Mouse (Mus musculus): ENCODE measurements around the gene Hfe. TPM values are rescaled to one million over a fixed set of nuclear protein-coding genes. Genes with fewer than 3 reads are reported as not detected.
"Not testable (repeated sequence)": the region's sequence is repeated elsewhere in the genome, so short reads cannot be mapped to it uniquely, and the experiment has no call there.

Gene Hfe
- polyA plus RNA-seq, 1 experiment from 2014 or later: 3.4 TPM

- Histone ChIP-seq H3K9me3 (no peaks in the 10 kb centered on the region), H3K4me3 (no peak overlapping the region), H3K27ac (replicated peaks) (no peak overlapping the region), H3K4me2 (replicated peaks) (no peak overlapping the region), H3K36me3 (no peaks in the 10 kb centered on the region), H3K9ac (replicated peaks) (no peak overlapping the region), H3K4me1 (no peaks in the 10 kb centered on the region), H3K27me3 (no peaks in the 10 kb centered on the region)
- 60% methylated on average over 1 of the region's 1 CpGs for WGBS
- no peak for ATAC-seq (replicated peaks)
Measured at GRCm38 (mm10) chr13:23725213-23725612, 14.6 kb upstream of the Hfe start.

GRCm38 (mm10) chr13:23724239-23724638 is 13.6 kb upstream of the Hfe start:
- no peak for ATAC-seq (replicated peaks)
- 90% methylated on average over 4 of the region's 4 CpGs for WGBS

GRCm38 (mm10) chr13:23717593-23718245 is 7.1 kb upstream of the Hfe start:
- not testable (repeated sequence) for H3K27me3 ChIP-seq; H3K27ac ChIP-seq (replicated peaks); H3K9me3 ChIP-seq; H3K4me3 ChIP-seq; H3K36me3 ChIP-seq; H3K4me1 ChIP-seq; H3K9ac ChIP-seq (replicated peaks); H3K4me2 ChIP-seq (replicated peaks); ATAC-seq (replicated peaks)
- 10% methylated on average over 2 of the region's 2 CpGs for WGBS

More at GRCm38 (mm10) chr13:23724239-23724638, 13.6 kb upstream of the Hfe start:
- H3K36me3 ChIP-seq: no peaks in the 10 kb centered on the region
- no peak overlapping the region for H3K27ac ChIP-seq (replicated peaks)
- no peaks in the 10 kb centered on the region for H3K27me3 ChIP-seq
- no peak overlapping the region for H3K4me2 ChIP-seq (replicated peaks)
- no peak overlapping the region for H3K4me3 ChIP-seq
- H3K9ac ChIP-seq (replicated peaks): no peak overlapping the region
- no peaks in the 10 kb centered on the region for H3K4me1 ChIP-seq
- H3K9me3 ChIP-seq: no peaks in the 10 kb centered on the region

GRCm38 (mm10) chr13:23717176-23717575 is 6.5 kb upstream of the Hfe start:
- 63% methylated on average over 11 of the region's 11 CpGs for WGBS

GRCm38 (mm10) chr13:23716261-23717042 is 5.8 kb upstream of the Hfe start:
- H3K9ac ChIP-seq (replicated peaks): no peak overlapping the region
- ATAC-seq (replicated peaks): no peak
- H3K9me3 ChIP-seq: no peaks in the 10 kb centered on the region
- no peaks in the 10 kb centered on the region for H3K27me3 ChIP-seq
- H3K4me3 ChIP-seq: no peak overlapping the region
- H3K36me3 ChIP-seq: no peaks in the 10 kb centered on the region
- 86% methylated on average over 5 of the region's 5 CpGs for WGBS
- no peaks in the 10 kb centered on the region for H3K4me1 ChIP-seq
- no peak overlapping the region for H3K4me2 ChIP-seq (replicated peaks)
- H3K27ac ChIP-seq (replicated peaks): no peak overlapping the region

More at GRCm38 (mm10) chr13:23717176-23717575, 6.5 kb upstream of the Hfe start:
- no peak overlapping the region for H3K27ac ChIP-seq (replicated peaks)
- no peak overlapping the region for H3K4me3 ChIP-seq
- no peaks in the 10 kb centered on the region for H3K27me3 ChIP-seq
- ATAC-seq (replicated peaks): no peak
- no peaks in the 10 kb centered on the region for H3K4me1 ChIP-seq
- no peak overlapping the region for H3K4me2 ChIP-seq (replicated peaks)
- no peaks in the 10 kb centered on the region for H3K9me3 ChIP-seq
- no peaks in the 10 kb centered on the region for H3K36me3 ChIP-seq
- H3K9ac ChIP-seq (replicated peaks): no peak overlapping the region

GRCm38 (mm10) chr13:23709714-23710373 is 810 bp downstream of the Hfe start:
- Histone ChIP-seq H3K9me3 (no peaks in the 10 kb centered on the region), H3K36me3 (no peaks in the 10 kb centered on the region), H3K4me2 (replicated peaks) (peak overlapping the region; percentile 48), H3K27me3 (no peaks in the 10 kb centered on the region; the same call in 1 of the 2 replicates), H3K27ac (replicated peaks) (no peak overlapping the region), H3K9ac (replicated peaks) (peak overlapping the region; percentile 43), H3K4me1 (peaks cover 16% of the 10 kb centered on the region), H3K4me3 (peak overlapping the region; percentile 33)
- 15% methylated on average over 15 of the region's 15 CpGs for WGBS
- ATAC-seq (replicated peaks): peak; percentile 26; the same call in 1 of the 2 replicates

- no peak overlapping the region for H3K4me3 ChIP-seq
- H3K4me2 ChIP-seq (replicated peaks): no peak overlapping the region
- no peaks in the 10 kb centered on the region for H3K36me3 ChIP-seq
- no peak overlapping the region for H3K27ac ChIP-seq (replicated peaks)
- WGBS: 77% methylated on average over 4 of the region's 4 CpGs
- ATAC-seq (replicated peaks): no peak
- no peaks in the 10 kb centered on the region for H3K9me3 ChIP-seq
- H3K9ac ChIP-seq (replicated peaks): no peak overlapping the region
- H3K27me3 ChIP-seq: no peaks in the 10 kb centered on the region; the same call in 1 of the 2 replicates
- H3K4me1 ChIP-seq: peaks cover 16% of the 10 kb centered on the region
Measured at GRCm38 (mm10) chr13:23708654-23709053, 2.0 kb downstream of the Hfe start.

- Histone ChIP-seq H3K9ac (replicated peaks) (no peak overlapping the region), H3K36me3 (no peaks in the 10 kb centered on the region), H3K27ac (replicated peaks) (no peak overlapping the region), H3K4me1 (peaks cover 16% of the 10 kb centered on the region), H3K9me3 (no peaks in the 10 kb centered on the region), H3K4me3 (no peak overlapping the region), H3K27me3 (no peaks in the 10 kb centered on the region; the same call in 1 of the 2 replicates), H3K4me2 (replicated peaks) (no peak overlapping the region)
- ATAC-seq (replicated peaks): no peak
- 87% methylated on average over 4 of the region's 4 CpGs for WGBS
Measured at GRCm38 (mm10) chr13:23708041-23708440, 2.6 kb downstream of the Hfe start.

- H3K27ac ChIP-seq (replicated peaks): no peak overlapping the region
- H3K4me1 ChIP-seq: peaks cover 16% of the 10 kb centered on the region
- WGBS: 94% methylated on average over 12 of the region's 12 CpGs
- no peaks in the 10 kb centered on the region; the same call in 1 of the 2 replicates for H3K27me3 ChIP-seq
- H3K9ac ChIP-seq (replicated peaks): no peak overlapping the region
- H3K4me3 ChIP-seq: no peak overlapping the region
- no peak overlapping the region for H3K4me2 ChIP-seq (replicated peaks)
- no peaks in the 10 kb centered on the region for H3K9me3 ChIP-seq
- H3K36me3 ChIP-seq: no peaks in the 10 kb centered on the region
- ATAC-seq (replicated peaks): no peak
Measured at GRCm38 (mm10) chr13:23706771-23707170, 3.9 kb downstream of the Hfe start.

GRCm38 (mm10) chr13:23705751-23706356 is 4.8 kb downstream of the Hfe start:
- no peaks in the 10 kb centered on the region; the same call in 1 of the 2 replicates for H3K27me3 ChIP-seq
- no peak overlapping the region for H3K4me3 ChIP-seq
- no peak for ATAC-seq (replicated peaks)
- peaks cover 16% of the 10 kb centered on the region for H3K4me1 ChIP-seq
- no peaks in the 10 kb centered on the region for H3K36me3 ChIP-seq
- no peak overlapping the region for H3K4me2 ChIP-seq (replicated peaks)
- H3K27ac ChIP-seq (replicated peaks): no peak overlapping the region
- H3K9me3 ChIP-seq: no peaks in the 10 kb centered on the region
- no peak overlapping the region for H3K9ac ChIP-seq (replicated peaks)
- 95% methylated on average over 7 of the region's 7 CpGs for WGBS

GRCm38 (mm10) chr13:23702801-23703200 is 7.9 kb downstream of the Hfe start:
- H3K9me3 ChIP-seq; H3K27me3 ChIP-seq; H3K36me3 ChIP-seq; H3K27ac ChIP-seq (replicated peaks); H3K4me1 ChIP-seq; H3K4me3 ChIP-seq; ATAC-seq (replicated peaks); H3K4me2 ChIP-seq (replicated peaks); H3K9ac ChIP-seq (replicated peaks): not testable (repeated sequence)
- 90% methylated on average over 2 of the region's 2 CpGs for WGBS

GRCm38 (mm10) chr13:23702220-23702619 is 8.4 kb downstream of the Hfe start:
- no peak overlapping the region for H3K4me3 ChIP-seq
- no peaks in the 10 kb centered on the region for H3K27me3 ChIP-seq
- no peak for ATAC-seq (replicated peaks)
- no peaks in the 10 kb centered on the region for H3K36me3 ChIP-seq
- H3K4me2 ChIP-seq (replicated peaks): no peak overlapping the region
- H3K9me3 ChIP-seq: no peaks in the 10 kb centered on the region
- no peak overlapping the region for H3K9ac ChIP-seq (replicated peaks)
- peaks cover 14% of the 10 kb centered on the region for H3K4me1 ChIP-seq
- WGBS: 85% methylated on average over 4 of the region's 4 CpGs
- no peak overlapping the region for H3K27ac ChIP-seq (replicated peaks)

All from forebrain, embryonic 15.5 days (tissue).